ENCODE assay signal across 8 mouse cellular contexts in genomic region chr2:57919102-57919731, GRCm38 (mm10).
DNase-seq lines count a peak whose midpoint lies in the region; ATAC-seq and TF ChIP-seq lines count a peak whose summit lies in the region.

No protein-coding gene starts in this region.

- peak; percentile 16 for DNase-seq in heart, adult 8-10 months (ENCODE audit: low spot score)
- DNase-seq in heart, postnatal 25 days (ENCODE audit: low spot score) = no peak
- peak; percentile 47 for DNase-seq in CD4-positive helper T cell, adult 2 months (ENCODE audit: low read depth, low spot score)
- DNase-seq in adrenal gland, postnatal 25 days = peak; percentile 33
- DNase-seq in forebrain, postnatal 0 days = peak; percentile 86
- DNase-seq in large intestine, adult 2 months (ENCODE audit: low read depth, low spot score) = peak; percentile 16
- DNase-seq in thymus, postnatal 14 days = peak; percentile 16

- H3K4me1 ChIP-seq in forebrain, postnatal 0 days (ENCODE audit: insufficient read depth) = no peaks in the 10 kb centered on the region

- peak overlapping the region; percentile 29 for H3K4me2 ChIP-seq in forebrain, postnatal 0 days (ENCODE audit: low read depth)

- 36% methylated on average over 14 of the region's 14 CpGs for WGBS in forebrain, postnatal 0 days
- 48% methylated on average over 14 of the region's 14 CpGs for WGBS in large intestine, adult 2 months

- no peaks in the 10 kb centered on the region for H3K36me3 ChIP-seq in forebrain, postnatal 0 days (ENCODE audit: insufficient read depth)

- H3K27me3 ChIP-seq in forebrain, postnatal 0 days (ENCODE audit: insufficient read depth, low read length) = no peaks in the 10 kb centered on the region

- no peak overlapping the region for H3K4me3 ChIP-seq in forebrain, postnatal 0 days (ENCODE audit: low read depth, low read length)

- intact Hi-C loops in heart, postnatal 25 days (cut with DNase I) = no loop called here

- peaks cover 4% of the 10 kb centered on the region; the same call in 1 of the 2 replicates for H3K9me3 ChIP-seq in forebrain, postnatal 0 days (ENCODE audit: low read length)

- TF ChIP-seq CTCF in forebrain, postnatal 0 days (IDR thresholded peaks at IDR 0.05; ENCODE audit: low read depth) = peak; percentile 76

- no peak overlapping the region for H3K27ac ChIP-seq in forebrain, postnatal 0 days (ENCODE audit: low read depth, low read length)

- H3K9ac ChIP-seq in forebrain, postnatal 0 days = no peak overlapping the region

- peak; percentile 29; the same call in 1 of the 2 replicates for ATAC-seq in forebrain, postnatal 0 days
- peak; percentile 73; the same call in 1 of the 2 replicates for ATAC-seq in megakaryocyte-erythroid progenitor cell, adult 5-6 weeks (replicated peaks; ENCODE audit: low FRiP score, low TSS enrichment, poor library complexity, severe bottlenecking)
